Mouse (Mus musculus) neutrophil, adult 83 days (primary cell): ENCODE data around the gene Stxbp4. TPM values are rescaled to one million over a fixed set of nuclear protein-coding genes. Genes with fewer than 3 reads are reported as not detected.

ENCODE experiments used
- total RNA-seq, 2 experiments: library from RNA; stranded (reverse); gene quantifications; one replicate each; pipeline ENCODE4 v1.2.4; 2023

Gene Stxbp4
- total RNA-seq, result 1 to 10 TPM in 1 of 2 experiments, under 1 TPM in 1; 0.77 to 2.4 TPM

GRCm38 (mm10) chr11:90637440-90638311, at the start of gene Stxbp4, which contains the start of gene Cox11:
Gene Stxbp4, minus strand, starts transcription at chr11:90638084.
Gene Cox11, plus strand, starts transcription at chr11:90638173.

Other genes with a start within 250 kb of the Stxbp4 start
- gene Hlf, start 247.2 kb downstream of the Stxbp4 start, total RNA-seq, result 1 to 10 TPM; 4.1 to 7.2 TPM
- gene Cox11, start 89 bp upstream of the Stxbp4 start, total RNA-seq, result 1 to 10 TPM; 6.7 to 7.7 TPM
- gene Tom1l1, start 50.3 kb upstream of the Stxbp4 start, total RNA-seq, result 1 to 10 TPM; 2.8 to 4.3 TPM